Mouse (Mus musculus) hindbrain, embryonic 14.5 days (tissue): ENCODE data around the gene Icam4. TPM values are rescaled to one million over a fixed set of nuclear protein-coding genes. Genes with fewer than 3 reads are reported as not detected.
A peak's percentile ranks its signal among the peaks of the same experiment; 100 is the strongest.

ENCODE experiments used
- ATAC-seq: fragments of 200-750 bp; cut with Nextera tagmentation; 2 replicates; pipeline ENCODE4 v1.8.0; 2017; ENCODE audit warnings: moderate number of reproducible peaks, mild to moderate bottlenecking, moderate TSS enrichment, moderate library complexity; ENCODE audit not compliant: low FRiP score
- DNase-seq: peaks from one replicate; pipeline ENCODE4 v3.0.0-alpha.2; 2015; ENCODE audit warnings: low spot score
- H3K27ac ChIP-seq: fragments of 300-500 bp; sonication (generic); 2 replicates; pipeline ENCODE4 v1.5.1; 2014; ENCODE audit warnings: mild to moderate bottlenecking, moderate library complexity
- H3K27me3 ChIP-seq: fragments of 300-500 bp; sonication (generic); 2 replicates; pipeline ENCODE4 v1.6.1; 2014; ENCODE audit warnings: mild to moderate bottlenecking, low read length, mixed read lengths; ENCODE audit not compliant: control insufficient read depth, insufficient read depth
- H3K36me3 ChIP-seq: fragments of 300-500 bp; sonication (generic); replicated peaks from 2 replicates; pipeline ENCODE4 v1.6.1; 2014; ENCODE audit not compliant: control insufficient read depth, insufficient read depth
- H3K4me1 ChIP-seq: fragments of 300-500 bp; sonication (generic); replicated peaks from 2 replicates; pipeline ENCODE4 v1.6.1; 2014; ENCODE audit warnings: antibody characterized with exemption, low read length, mixed read lengths; ENCODE audit not compliant: control insufficient read depth, insufficient read depth
- H3K4me2 ChIP-seq: fragments of 300-500 bp; sonication (generic); replicated peaks from 2 replicates; pipeline ENCODE4 v1.6.1; 2014; ENCODE audit warnings: mild to moderate bottlenecking, moderate library complexity
- H3K4me3 ChIP-seq: fragments of 300-500 bp; sonication (generic); replicated peaks from 2 replicates; pipeline ENCODE4 v1.5.1; 2014; ENCODE audit warnings: mild to moderate bottlenecking, low read length
- H3K9ac ChIP-seq: fragments of 300-500 bp; sonication (generic); 2 replicates; pipeline ENCODE4 v1.6.1; 2014
- H3K9me3 ChIP-seq: fragments of 300-500 bp; sonication (generic); 2 replicates; pipeline ENCODE4 v1.6.1; 2016; ENCODE audit warnings: low read length; ENCODE audit not compliant: control insufficient read depth
- WGBS: fragments of 180-500 bp; shearing (Covaris S2); extraction: QIAGEN DNeasy Blood & Tissue Kit; methylation state at CpG from one replicate; pipeline ENCODE4 v1.1.7; 2014; 5-methylcytosine and 5-hydroxymethylcytosine counted together
- polyA plus RNA-seq: library from polyadenylated mRNA; unstranded; fragments of >200 nt; fragmentation: Nextera tagmentation; extraction: Ambion mirVana; gene quantifications from 2 replicates; pipeline ENCODE4 v1.2.1, GENCODE M21; 2014

Icam4 gene
- polyA plus RNA-seq, 1 experiment from 2014 or later: 0.31 TPM

- Histone ChIP-seq H3K27me3 (peaks cover 78% of the 10 kb centered on the region), H3K36me3 (no peaks in the 10 kb centered on the region), H3K4me2 (peak overlapping the region; percentile 90), H3K27ac (no peak overlapping the region), H3K4me1 (peaks cover 34% of the 10 kb centered on the region), H3K9ac (0 out of 2 replicates have a peak overlapping the region, but pooled peaks have one; percentile 57), H3K4me3 (peak overlapping the region; percentile 41), H3K9me3 (no peaks in the 10 kb centered on the region)
- WGBS: under 1% methylated on average over 13 of the region's 13 CpGs
- ATAC-seq (peak; percentile 44), DNase-seq (peak; percentile 79)
Observed at GRCm38 (mm10) chr9:21030781-21031250, 1.6 kb downstream of the Icam4 start.

DNA sequence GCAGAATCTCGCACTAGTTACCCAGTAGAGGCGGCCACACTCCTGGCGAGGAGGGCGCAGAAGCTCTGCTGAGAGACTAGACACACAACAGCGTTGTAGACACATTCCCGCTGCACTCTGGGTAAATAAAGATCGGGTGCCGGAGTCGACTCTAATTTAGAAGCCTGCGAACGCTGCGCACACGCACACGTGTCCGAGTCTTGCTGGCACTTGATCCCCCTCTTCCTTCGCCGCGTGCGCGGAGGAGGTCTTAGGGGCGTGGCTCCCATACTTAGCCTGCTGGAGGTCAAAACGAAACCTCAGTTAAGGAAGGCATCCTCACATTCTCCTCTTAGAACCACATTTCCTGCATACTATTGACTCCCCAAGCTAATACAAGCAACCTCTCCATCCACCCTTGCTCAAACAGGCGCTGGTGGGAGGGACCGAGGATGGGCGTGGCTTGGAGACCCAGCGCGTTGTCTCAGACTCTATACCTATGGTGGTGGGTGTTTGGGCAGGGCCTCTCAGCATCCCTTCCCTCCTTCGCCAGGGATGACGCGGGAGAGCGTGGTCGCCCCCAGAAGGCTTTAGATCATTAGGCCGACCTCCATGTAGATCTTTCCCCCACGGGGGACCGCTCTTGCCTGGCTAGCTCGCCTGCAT lies 2.2 kb downstream of the Icam4 start:
- Histone ChIP-seq H3K4me3 (peak overlapping the region; percentile 41), H3K9me3 (no peaks in the 10 kb centered on the region), H3K27ac (no peak overlapping the region), H3K4me1 (peaks cover 34% of the 10 kb centered on the region), H3K4me2 (peak overlapping the region; percentile 90), H3K9ac (peak overlapping the region; percentile 57), H3K36me3 (no peaks in the 10 kb centered on the region), H3K27me3 (peaks cover 83% of the 10 kb centered on the region)
- ATAC-seq (peak; percentile 61), DNase-seq (peak; percentile 55)
- under 1% methylated on average over 36 of the region's 36 CpGs for WGBS

- DNase-seq (no peak), ATAC-seq (peak; percentile 44)
- peak within 1 kb of the TSS; percentile 41 for H3K4me3 ChIP-seq
- H3K9ac ChIP-seq: peak within 1 kb of the TSS; percentile 57
- no peaks in the 10 kb centered on the region for H3K9me3 ChIP-seq
- H3K4me1 ChIP-seq: peaks cover 40% of the 10 kb centered on the region
- peaks cover 83% of the 10 kb centered on the region for H3K27me3 ChIP-seq
- under 1% methylated on average over 34 of the region's 35 CpGs for WGBS
- peak within 1 kb of the TSS; percentile 90 for H3K4me2 ChIP-seq
- H3K36me3 ChIP-seq: no peaks in the 10 kb centered on the region
- no peak within 1 kb of the TSS for H3K27ac ChIP-seq
Observed at GRCm38 (mm10) chr9:21031896-21032351, 2.8 kb downstream of the Icam4 start, which contains the start of gene Icam5. TSS of gene Icam5 (plus strand) at chr9:21032073.

- H3K4me1 ChIP-seq: peaks cover 45% of the 10 kb centered on the region
- H3K27ac ChIP-seq: no peak overlapping the region
- 5% methylated on average over 7 of the region's 7 CpGs for WGBS
- peak overlapping the region; percentile 90 for H3K4me2 ChIP-seq
- no peaks in the 10 kb centered on the region for H3K36me3 ChIP-seq
- no peaks in the 10 kb centered on the region for H3K9me3 ChIP-seq
- H3K9ac ChIP-seq: peak overlapping the region; percentile 57
- peaks cover 87% of the 10 kb centered on the region for H3K27me3 ChIP-seq
- H3K4me3 ChIP-seq: peak overlapping the region; percentile 41
- no peak for ATAC-seq
- no peak for DNase-seq
Observed at GRCm38 (mm10) chr9:21032491-21032890, 3.3 kb downstream of the Icam4 start.

- Histone ChIP-seq H3K4me3 (peak overlapping the region; percentile 41), H3K36me3 (no peaks in the 10 kb centered on the region), H3K4me2 (peak overlapping the region; percentile 90), H3K4me1 (peaks cover 51% of the 10 kb centered on the region), H3K9me3 (no peaks in the 10 kb centered on the region), H3K9ac (no peak overlapping the region), H3K27ac (no peak overlapping the region), H3K27me3 (peaks cover 93% of the 10 kb centered on the region)
- under 1% methylated on average over 34 of the region's 34 CpGs for WGBS
- DNase-seq (peak; percentile 54), ATAC-seq (no peak)
Observed at GRCm38 (mm10) chr9:21033136-21033535, 4.0 kb downstream of the Icam4 start.

- Histone ChIP-seq H3K9ac (no peak overlapping the region), H3K4me1 (peaks cover 48% of the 10 kb centered on the region), H3K4me2 (0 out of 2 replicates have a peak overlapping the region, but pooled peaks have one; percentile 76), H3K4me3 (no peak overlapping the region), H3K27me3 (peaks cover 93% of the 10 kb centered on the region), H3K27ac (no peak overlapping the region), H3K9me3 (no peaks in the 10 kb centered on the region), H3K36me3 (no peaks in the 10 kb centered on the region)
- WGBS: 6% methylated on average over 17 of the region's 17 CpGs
- DNase-seq: no peak
- ATAC-seq: no peak
Observed at GRCm38 (mm10) chr9:21034481-21035085, 5.4 kb downstream of the Icam4 start.

DNA sequence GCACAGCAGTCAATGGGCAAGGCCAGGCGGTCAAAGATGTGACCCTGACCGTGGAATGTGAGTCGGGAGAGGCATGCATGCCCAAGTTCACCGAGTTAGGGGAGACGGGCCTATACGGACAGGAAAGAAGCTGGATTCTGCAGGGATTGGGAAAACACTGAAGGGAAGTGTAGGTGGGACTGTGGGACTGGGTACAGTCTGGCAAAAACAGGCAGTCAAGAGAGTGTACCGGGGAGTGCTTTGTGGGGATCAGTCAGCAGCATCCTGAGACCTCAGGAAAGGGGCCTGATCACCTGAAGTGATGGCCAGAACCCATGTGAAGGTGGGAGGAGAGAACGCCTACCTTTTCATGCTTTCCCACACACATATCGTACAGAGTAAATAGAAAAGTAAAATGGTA lies 6.4 kb downstream of the Icam4 start:
- no peaks in the 10 kb centered on the region for H3K36me3 ChIP-seq
- H3K4me1 ChIP-seq: peaks cover 45% of the 10 kb centered on the region
- H3K27ac ChIP-seq: no peak overlapping the region
- H3K9me3 ChIP-seq: no peaks in the 10 kb centered on the region
- H3K9ac ChIP-seq: no peak overlapping the region
- no peak for ATAC-seq
- peak overlapping the region; percentile 76 for H3K4me2 ChIP-seq
- peaks cover 93% of the 10 kb centered on the region for H3K27me3 ChIP-seq
- WGBS: 18% methylated on average over 9 of the region's 9 CpGs
- no peak for DNase-seq
- H3K4me3 ChIP-seq: peak overlapping the region; percentile 46; the same call in 1 of the 2 replicates

- 7% methylated on average over 20 of the region's 20 CpGs for WGBS
- H3K27ac ChIP-seq: no peak overlapping the region
- H3K4me2 ChIP-seq: peak overlapping the region; percentile 76
- no peaks in the 10 kb centered on the region for H3K36me3 ChIP-seq
- peaks cover 45% of the 10 kb centered on the region for H3K4me1 ChIP-seq
- DNase-seq: no peak
- peak overlapping the region; percentile 46 for H3K4me3 ChIP-seq
- no peak overlapping the region for H3K9ac ChIP-seq
- no peak for ATAC-seq
- no peaks in the 10 kb centered on the region for H3K9me3 ChIP-seq
- H3K27me3 ChIP-seq: peaks cover 91% of the 10 kb centered on the region
Observed at GRCm38 (mm10) chr9:21036161-21036560, 7.0 kb downstream of the Icam4 start.

- no peak overlapping the region for H3K9ac ChIP-seq
- no peaks in the 10 kb centered on the region for H3K9me3 ChIP-seq
- DNase-seq (no peak), ATAC-seq (no peak)
- peak overlapping the region; percentile 46 for H3K4me3 ChIP-seq
- peaks cover 90% of the 10 kb centered on the region for H3K27me3 ChIP-seq
- no peak overlapping the region for H3K27ac ChIP-seq
- H3K4me1 ChIP-seq: peaks cover 44% of the 10 kb centered on the region
- peak overlapping the region; percentile 76 for H3K4me2 ChIP-seq
- WGBS: 2% methylated on average over 22 of the region's 22 CpGs
- no peaks in the 10 kb centered on the region for H3K36me3 ChIP-seq
Observed at GRCm38 (mm10) chr9:21036666-21037065, 7.5 kb downstream of the Icam4 start.
